Mouse (Mus musculus) layer of hippocampus, adult 9-10 months (tissue): ENCODE results near the gene Rimbp2.
"Not testable (repeated sequence)": the region's sequence is repeated elsewhere in the genome, so short reads cannot be mapped to it uniquely, and the experiment has no call there.

Experiments
- DNase-seq: peaks from one replicate; pipeline ENCODE4 v3.0.0; 2022; ENCODE audit warnings: low spot score

Rimbp2 gene

DNA sequence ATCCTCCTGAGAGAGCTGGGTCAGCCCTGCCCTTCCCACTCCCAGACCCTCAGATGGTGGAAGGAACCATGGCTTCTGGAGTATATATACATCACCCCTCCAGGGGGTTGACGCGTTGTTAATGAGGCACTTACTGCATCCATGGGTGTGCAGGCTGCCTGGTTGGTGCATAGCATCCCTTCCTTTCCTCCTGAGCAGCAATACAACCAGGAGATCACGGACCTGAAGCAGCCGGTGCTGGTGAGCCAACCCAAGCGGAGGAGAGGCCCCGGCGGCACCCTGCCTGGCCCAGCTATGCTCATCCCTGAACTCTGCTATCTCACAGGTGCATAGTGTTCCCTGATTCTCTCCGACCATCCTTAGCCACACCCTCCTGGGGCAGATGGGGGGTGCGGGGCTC is 208.1 kb downstream of the Rimbp2 start:
- no peak for DNase-seq

DNA sequence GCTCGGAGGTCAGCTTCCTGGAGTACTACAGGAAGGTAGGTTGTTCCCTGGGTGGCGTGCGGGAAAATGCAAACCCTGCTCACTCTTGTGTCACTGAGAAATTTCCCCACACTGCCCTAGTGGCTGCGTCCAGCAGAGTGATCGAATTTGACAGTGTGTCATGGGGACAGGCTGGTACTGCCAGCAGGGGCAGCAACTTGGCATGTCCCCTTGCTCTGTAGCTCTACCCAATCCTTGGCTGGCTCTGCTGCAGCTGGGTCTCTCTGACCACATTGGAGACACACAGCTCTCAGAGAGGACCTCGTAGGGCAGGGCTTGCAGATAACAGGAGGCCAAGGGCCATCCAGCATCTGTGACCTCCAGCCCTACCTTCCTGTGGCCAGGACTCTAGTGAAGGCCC is 208.9 kb downstream of the Rimbp2 start:
- no peak for DNase-seq

DNA sequence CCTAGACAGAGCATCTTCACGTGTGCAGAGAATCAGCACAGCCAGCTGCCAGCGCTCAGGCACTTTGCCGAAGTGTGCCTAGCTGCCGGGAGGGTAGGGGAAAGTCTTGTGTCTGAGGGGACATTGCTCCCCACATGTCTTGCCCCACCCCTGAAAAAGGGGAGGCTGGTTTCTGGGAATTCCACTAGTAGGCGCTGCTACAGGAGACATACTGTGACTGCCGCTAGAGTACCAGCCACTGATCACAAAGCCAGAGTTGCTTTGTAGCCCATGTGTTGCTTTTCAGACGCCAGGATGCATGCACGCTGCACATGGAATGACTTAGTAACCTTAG is 213.5 kb downstream of the Rimbp2 start:
- no peak for DNase-seq

DNA sequence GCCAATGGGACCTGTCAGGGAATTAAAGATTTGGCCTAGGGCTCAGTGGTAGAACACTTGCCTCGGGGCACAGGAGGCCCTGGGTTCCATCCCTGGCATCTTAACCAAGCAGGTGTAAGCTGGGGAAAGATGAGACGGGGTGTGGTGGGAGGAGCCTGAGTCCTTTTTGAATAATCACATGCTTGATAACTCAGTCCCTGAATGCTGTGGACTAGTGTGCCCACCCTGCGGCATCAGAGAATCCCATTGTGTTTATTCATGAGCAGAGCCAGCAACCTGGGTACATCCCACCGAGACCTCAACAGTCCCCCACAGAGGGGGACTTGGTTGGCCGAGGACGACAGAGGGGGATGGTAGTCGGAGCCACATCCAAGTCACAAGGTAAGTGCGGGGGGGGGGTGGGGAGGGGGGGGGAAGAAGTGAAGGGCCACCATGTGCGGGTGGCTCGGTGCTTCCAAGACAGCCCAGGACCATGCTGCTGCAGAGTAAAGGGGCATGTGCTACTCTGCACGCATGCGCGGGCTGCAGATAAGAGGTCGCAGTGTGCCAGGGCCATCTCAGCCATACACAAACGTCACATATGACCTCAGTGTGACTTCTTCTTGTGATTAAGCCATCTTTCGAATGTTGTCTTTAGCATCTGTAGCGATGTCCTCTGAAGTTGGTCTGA is 214.0 kb downstream of the Rimbp2 start:
- DNase-seq = no peak

DNA sequence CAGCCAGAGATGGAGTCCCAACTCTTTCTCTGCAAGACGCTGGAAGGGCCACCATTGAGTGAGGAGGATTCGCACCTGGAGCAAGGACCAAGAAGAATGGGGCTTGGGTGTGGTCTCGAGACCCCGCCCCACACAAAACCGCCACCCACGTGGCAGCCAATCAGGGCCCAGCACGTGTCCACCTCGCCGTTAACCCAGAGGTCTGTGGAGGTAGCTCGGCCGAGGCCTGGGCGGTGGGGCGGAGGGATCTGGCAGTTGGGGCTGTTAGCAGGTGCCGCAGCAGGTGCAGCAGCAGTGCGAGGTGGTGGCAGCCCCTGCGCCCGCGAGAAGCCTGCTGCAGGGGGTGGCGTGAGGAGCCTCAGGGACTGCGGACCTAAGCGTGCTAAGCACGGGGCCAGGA is 217.4 kb downstream of the Rimbp2 start:
- DNase-seq = no peak

DNA sequence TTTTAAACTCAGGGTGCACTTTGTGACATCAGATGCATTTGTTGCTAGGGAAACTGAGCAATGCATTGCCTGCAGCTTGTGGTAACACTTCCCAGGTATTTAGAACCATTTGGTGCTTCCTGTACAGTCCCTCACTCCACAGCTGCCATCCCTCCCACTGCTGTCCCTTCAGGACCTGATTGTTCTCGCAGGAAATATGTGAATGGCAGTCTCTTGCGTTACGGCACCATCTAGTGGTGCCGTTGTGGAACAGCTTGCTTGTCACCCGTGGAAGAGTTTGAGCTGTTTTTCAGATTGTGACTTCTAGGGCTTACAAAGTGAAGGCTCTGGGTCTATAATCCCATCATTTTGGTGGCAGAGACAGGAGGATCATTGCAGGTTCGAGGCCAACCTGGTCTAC is 219.3 kb downstream of the Rimbp2 start:
- peak; percentile 41 for DNase-seq

DNA sequence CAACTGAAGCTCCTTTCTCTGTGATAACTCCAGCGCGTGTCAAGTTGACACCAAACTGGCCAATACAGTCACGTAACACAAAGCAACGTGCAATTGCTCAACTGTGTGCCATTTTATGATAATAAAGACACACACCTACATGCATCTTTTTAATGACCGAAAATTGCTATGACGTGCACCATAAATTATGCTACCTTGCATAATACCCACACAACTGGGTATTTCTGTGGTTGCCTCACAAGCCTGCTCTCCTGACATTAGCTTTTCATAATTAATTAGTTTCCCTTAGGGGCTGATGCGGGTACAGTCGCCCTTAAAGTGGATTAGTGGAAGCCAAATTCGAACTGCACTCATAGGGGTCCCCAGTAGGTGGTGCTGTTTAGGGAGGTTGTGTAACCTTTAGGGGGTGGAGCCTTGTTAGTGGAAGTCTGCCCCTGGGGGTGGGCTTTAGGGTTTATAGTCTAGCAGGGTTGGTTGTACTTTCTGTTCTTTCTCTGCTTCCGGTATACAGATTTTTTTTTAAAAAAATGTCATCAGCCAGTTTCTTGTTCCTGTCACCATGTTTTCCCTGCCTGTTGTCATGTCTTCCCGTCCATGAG is 220.8 kb downstream of the Rimbp2 start:
- DNase-seq = no peak

DNA sequence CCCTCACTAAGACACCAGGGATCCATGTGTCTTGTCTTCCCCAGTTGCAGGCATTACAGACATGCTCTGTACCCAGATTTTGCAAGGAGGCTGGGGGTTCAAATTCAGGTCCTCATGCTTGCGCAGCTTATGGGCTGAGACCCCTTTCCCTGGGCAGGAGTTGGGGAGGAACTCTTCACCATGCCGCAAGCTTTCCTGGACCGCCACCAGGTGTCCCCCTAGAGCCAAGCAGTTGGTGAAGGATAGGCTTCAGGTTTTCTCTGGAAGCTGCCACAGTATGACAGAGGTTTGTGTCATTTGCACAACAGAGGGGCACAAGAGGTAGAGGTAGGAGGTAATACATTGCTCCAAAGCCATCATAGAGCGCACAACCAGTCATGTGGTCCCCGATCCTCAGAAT is 222.7 kb downstream of the Rimbp2 start:
- DNase-seq = no peak

DNA sequence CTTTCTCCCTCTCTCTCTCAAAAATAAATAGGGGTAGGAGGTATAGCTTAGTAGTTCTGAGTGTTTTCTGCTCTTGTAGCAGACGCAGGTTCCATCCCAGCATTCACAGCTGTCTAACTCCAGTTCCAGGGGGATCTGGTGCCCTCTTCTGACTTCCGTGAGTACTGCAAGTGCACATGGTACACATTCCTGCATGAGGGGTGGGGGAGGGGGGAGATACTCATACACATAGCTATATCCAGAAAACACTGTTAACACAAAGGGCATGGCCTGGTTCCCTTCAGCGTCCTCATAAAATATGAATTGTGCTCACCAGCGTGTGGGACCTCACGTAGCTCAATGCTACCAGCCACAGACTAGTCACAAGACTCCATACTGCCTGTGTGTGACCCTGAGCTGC is 223.9 kb downstream of the Rimbp2 start:
- no peak for DNase-seq

DNA sequence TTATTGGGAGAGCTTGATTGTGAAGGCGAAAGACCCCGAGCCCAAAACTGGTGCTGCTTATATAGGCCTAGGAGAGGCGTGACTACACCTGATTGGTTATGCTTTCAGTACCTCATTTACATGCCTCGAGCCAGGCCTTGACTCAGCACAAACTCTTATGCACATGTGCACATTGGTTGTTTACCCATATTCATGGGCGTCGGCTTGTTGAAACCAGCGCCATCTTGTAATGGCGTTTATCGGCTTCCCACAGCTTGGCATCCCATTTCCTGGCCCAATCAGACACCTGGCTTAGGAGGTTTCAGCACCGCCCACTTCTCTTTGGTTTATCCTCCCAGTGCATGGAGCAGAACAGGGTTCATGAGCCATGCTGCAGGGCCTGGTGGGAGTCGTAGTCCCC is 232.8 kb downstream of the Rimbp2 start:
- not testable (repeated sequence) for DNase-seq

DNA sequence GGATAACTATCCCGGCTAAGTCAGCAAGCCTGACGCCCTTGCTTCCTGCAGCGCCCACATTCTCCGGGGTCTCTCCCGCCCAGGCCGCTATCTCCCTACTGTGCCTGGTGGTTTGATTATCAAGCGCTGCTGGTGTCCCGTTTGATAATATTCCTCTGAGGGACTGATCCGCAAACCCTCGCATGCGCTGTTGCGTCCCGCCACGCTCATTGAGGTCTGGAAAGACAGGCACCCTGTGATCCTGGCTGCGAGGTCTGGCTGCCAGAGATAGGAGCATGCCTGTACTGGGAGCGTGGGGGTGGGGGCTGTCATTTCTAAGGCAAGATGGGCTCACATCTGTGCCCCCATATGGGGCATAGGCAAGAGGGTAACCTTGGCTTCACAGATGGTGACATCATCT is 238.1 kb downstream of the Rimbp2 start:
- DNase-seq = no peak

DNA sequence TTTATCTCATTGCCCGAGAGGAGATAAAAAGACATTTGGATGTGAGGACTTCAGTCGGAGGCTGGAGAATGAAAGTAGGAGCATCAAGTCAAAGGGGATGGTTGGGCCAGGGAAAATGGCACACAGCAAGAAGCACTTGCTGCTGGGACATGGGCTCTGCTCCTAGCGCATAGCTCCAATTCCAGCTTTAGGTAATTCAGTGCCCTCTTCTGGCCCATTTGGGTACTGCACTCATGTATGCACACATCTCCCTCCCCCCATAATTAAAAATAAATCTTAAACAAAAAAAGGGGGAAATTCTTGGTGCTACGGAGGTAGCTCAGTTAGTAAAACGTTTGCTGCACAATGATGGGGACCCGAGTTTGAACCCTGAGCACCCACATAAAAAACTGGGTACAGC is 241.4 kb downstream of the Rimbp2 start:
- DNase-seq = no peak

DNA sequence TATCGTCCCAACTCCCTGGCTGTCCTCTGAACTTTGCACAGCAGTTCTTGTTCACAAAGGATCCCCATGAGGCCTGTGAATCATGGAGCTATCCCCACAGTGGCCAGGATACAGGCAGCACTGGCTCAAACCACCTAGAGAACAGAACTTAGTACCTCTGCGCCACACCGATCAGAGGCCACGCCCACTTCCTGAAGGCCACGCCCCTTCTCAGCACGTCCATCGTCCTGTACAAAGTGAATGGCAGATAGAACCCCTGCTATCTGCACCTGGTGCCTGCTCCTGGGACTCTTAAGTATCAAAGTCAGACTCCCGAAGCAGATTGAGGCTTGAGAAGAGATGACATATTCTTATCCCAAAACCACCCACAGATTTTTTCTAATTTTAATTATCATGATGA is 242.7 kb downstream of the Rimbp2 start:
- DNase-seq = no peak

DNA sequence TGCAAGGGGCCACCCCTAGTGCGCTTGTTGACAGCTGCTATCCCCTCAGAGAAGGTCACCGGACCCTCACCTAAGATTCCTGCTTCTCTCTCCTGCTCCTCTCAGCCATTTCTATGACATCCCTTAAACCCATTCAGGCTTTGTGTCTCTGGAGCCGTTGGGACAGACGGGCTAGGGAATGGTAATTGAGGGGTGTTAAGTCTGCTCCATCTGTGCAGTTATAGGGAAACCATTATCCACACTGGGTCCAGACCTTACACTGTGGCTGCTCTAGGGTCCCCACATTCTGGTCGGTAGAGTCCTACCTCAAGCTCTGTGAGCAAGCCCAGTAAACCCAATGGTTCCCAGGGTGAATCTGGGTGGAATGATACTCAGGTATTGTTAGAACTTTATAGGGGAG is 244.4 kb downstream of the Rimbp2 start:
- DNase-seq = no peak
